Mouse (Mus musculus) lung, postnatal 0 days (tissue): Measurements from ENCODE around the gene Clic1.

ENCODE experiments used
- CTCF ChIP-seq: IDR thresholded peaks from 2 replicates; pipeline ENCODE4 v1.5.1; 2016; ENCODE audit warnings: antibody characterized with exemption, mild to moderate bottlenecking
- EP300 ChIP-seq: IDR thresholded peaks from 2 replicates; pipeline ENCODE4 v1.6.1; 2016; ENCODE audit warnings: antibody characterized with exemption, mild to moderate bottlenecking, control low read depth

- TF ChIP-seq CTCF (no peak), EP300 (no peak)
Measured at GRCm38 (mm10) chr17:35017706-35018030, 32.1 kb upstream of the Clic1 start.
